Mouse (Mus musculus): ENCODE measurements at regions not wholly inside any gene's neighbourhood (a gene's known extent, or its start where the extent isn't known, plus 50 kb on each side); places are given as distances from the start of the nearest gene placed in this dataset.

DNA sequence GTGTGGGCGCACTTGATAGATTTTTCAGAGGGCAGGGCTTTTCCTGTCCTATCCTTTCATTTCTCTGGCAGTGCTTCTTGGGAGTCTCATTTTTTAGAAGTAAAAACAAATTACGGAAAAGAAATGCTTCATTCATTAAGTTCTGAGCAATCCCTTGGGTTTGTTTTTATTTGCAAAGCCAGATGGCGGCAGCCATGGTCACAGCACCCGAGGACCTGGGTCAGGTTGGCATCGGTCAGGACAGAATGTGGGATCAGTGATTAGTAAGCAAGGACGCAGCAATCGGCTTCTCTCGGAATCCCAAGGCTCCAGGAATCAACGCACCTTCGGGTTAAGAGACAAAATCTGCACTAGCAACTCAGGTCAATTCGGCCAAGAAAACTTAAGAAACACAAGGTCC is 70.8 kb upstream of the Gnaq start:
- Histone ChIP-seq H3K9me3 (ENCODE audit: low read length) (no peaks in the 10 kb centered on the region), H3K27me3 (replicated peaks; ENCODE audit: insufficient read depth, low read length) (no peaks in the 10 kb centered on the region), H3K36me3 (ENCODE audit: insufficient read depth, low read length) (no peaks in the 10 kb centered on the region), H3K4me1 (ENCODE audit: insufficient read depth, low read depth, low read length) (peaks cover 7% of the 10 kb centered on the region; the same call in 1 of the 2 replicates), H3K4me2 (replicated peaks; ENCODE audit: low read depth, low read length) (no peak overlapping the region), H3K4me3 (ENCODE audit: low read depth, low read length) (no peak overlapping the region), H3K27ac (ENCODE audit: low read length) (no peak overlapping the region), H3K9ac (replicated peaks; ENCODE audit: low read depth) (no peak overlapping the region)
- 71% methylated on average over 11 of the region's 11 CpGs for WGBS
- ATAC-seq (no peak), DNase-seq (ENCODE audit: low spot score) (peak; percentile 4)
- TF ChIP-seq CTCF (IDR thresholded peaks at IDR 0.05) (no peak), EP300 (IDR thresholded peaks at IDR 0.05) (no peak)

DNA sequence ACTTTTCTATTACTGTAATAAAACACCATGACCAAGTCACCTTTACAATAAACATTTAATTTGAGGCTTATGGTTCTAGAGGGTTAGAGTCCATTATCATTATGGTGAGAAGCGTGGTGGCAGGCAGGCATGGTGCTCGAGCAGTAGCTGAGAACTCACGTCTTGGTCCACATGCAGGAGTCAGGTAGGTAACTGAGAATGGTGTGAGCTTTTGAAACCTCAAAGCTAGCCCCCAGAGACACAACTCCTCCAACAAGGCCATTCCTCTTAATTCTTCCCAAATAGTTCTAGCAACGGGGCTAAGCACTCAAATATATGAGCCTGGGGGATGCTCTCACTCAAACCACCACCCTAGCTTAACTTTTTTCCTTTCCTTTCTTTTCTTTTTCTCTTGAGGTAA is 73.6 kb upstream of the Gnaq start:
- H3K9me3 ChIP-seq (ENCODE audit: low read length), result no peaks in the 10 kb centered on the region
- TF ChIP-seq CTCF (IDR thresholded peaks at IDR 0.05) (no peak), EP300 (IDR thresholded peaks at IDR 0.05) (no peak)
- H3K36me3 ChIP-seq (ENCODE audit: insufficient read depth, low read length), result no peaks in the 10 kb centered on the region
- ATAC-seq (no peak), DNase-seq (ENCODE audit: low spot score) (no peak)
- no peak overlapping the region for H3K27ac ChIP-seq (ENCODE audit: low read length)
- no peaks in the 10 kb centered on the region for H3K27me3 ChIP-seq (replicated peaks; ENCODE audit: insufficient read depth, low read length)
- H3K4me2 ChIP-seq (replicated peaks; ENCODE audit: low read depth, low read length), result no peak overlapping the region
- peaks cover 7% of the 10 kb centered on the region; the same call in 1 of the 2 replicates for H3K4me1 ChIP-seq (ENCODE audit: insufficient read depth, low read depth, low read length)
- WGBS, result 92% methylated on average over 4 of the region's 4 CpGs
- H3K4me3 ChIP-seq (ENCODE audit: low read depth, low read length), result no peak overlapping the region
- no peak overlapping the region for H3K9ac ChIP-seq (replicated peaks; ENCODE audit: low read depth)

DNA sequence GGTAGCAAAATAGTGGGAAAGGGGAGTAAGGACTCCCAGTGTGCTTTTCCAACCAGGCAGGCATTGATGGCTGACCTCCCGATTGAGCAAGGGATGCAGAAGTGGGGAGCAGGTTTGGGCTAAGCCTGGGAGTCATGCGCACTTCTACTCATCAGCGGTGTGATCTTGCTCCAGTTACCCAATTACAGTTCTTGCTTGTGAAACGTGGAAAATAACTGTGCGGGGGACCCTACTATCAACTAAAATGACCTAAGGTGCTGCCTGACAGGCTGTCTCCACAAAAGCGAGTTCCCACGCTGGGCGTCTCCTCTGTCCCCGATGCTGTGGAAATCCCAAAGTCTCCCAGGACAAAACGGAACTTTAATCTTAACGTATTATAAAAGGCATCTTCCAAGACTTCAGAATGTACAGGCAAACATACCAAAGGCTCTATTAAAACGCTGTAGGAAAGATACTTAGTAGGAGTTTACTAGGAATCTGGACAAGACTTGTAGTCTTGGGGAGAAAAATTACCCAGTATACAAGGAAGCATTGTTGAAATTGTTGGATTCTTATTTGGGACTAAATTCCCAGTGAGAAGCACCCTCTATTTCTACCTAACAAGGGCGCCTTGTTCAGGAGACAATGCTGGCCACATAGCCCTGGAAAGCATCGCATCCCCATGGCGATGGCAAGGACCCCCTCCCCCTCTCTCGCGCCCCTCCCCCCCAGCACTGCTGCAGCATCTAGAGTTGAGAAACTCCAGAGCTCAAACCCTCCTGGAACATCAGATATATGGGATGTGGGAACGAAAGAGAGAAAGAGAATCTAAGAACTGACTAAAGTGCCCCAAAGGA is 65.6 kb upstream of the Cep78 start:
- peak overlapping the region; percentile 66 for H3K4me2 ChIP-seq (replicated peaks; ENCODE audit: low read depth, low read length)
- no peaks in the 10 kb centered on the region for H3K36me3 ChIP-seq (ENCODE audit: insufficient read depth, low read length)
- TF ChIP-seq CTCF (IDR thresholded peaks at IDR 0.05), result no peak
- TF ChIP-seq EP300 (IDR thresholded peaks at IDR 0.05), result no peak
- no peaks in the 10 kb centered on the region for H3K4me1 ChIP-seq (ENCODE audit: insufficient read depth, low read depth, low read length)
- 16% methylated on average over 18 of the region's 18 CpGs for WGBS
- peak overlapping the region; percentile 38 for H3K4me3 ChIP-seq (ENCODE audit: low read depth, low read length)
- no peaks in the 10 kb centered on the region for H3K9me3 ChIP-seq (ENCODE audit: low read length)
- ATAC-seq, result peak; percentile 60
- H3K27ac ChIP-seq (ENCODE audit: low read length), result no peak overlapping the region
- H3K27me3 ChIP-seq (replicated peaks; ENCODE audit: insufficient read depth, low read length), result no peaks in the 10 kb centered on the region
- DNase-seq (ENCODE audit: low spot score), result peak; percentile 62
- H3K9ac ChIP-seq (replicated peaks; ENCODE audit: low read depth), result no peak overlapping the region

DNA sequence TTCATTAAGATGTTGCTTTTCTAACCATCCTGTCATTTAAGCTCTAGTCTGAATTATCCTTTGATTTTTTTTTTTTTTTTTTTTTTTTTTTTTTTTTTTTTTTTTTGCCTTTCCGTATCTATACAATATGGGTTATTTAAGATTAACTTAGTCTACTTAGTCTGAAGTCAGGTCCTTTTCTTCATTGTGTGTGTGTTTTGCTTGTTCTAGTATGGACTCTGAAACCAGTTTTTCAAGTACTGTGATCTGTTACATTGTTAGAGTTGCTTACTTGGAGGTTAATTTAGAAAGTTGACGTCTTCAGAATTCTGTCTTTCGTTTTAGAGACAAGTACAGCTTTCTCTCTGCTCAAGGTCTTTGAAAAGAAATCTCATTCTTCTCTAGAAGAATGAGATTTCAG is 64.9 kb upstream of the Cep78 start:
- Histone ChIP-seq H3K4me3 (ENCODE audit: low read depth, low read length) (peak overlapping the region; percentile 38), H3K27me3 (replicated peaks; ENCODE audit: insufficient read depth, low read length) (no peaks in the 10 kb centered on the region), H3K27ac (ENCODE audit: low read length) (no peak overlapping the region), H3K9ac (replicated peaks; ENCODE audit: low read depth) (no peak overlapping the region), H3K9me3 (ENCODE audit: low read length) (no peaks in the 10 kb centered on the region), H3K4me1 (ENCODE audit: insufficient read depth, low read depth, low read length) (no peaks in the 10 kb centered on the region), H3K4me2 (replicated peaks; ENCODE audit: low read depth, low read length) (peak overlapping the region; percentile 66), H3K36me3 (ENCODE audit: insufficient read depth, low read length) (no peaks in the 10 kb centered on the region)
- 41% methylated on average over 3 of the region's 3 CpGs for WGBS
- ATAC-seq (no peak), DNase-seq (ENCODE audit: low spot score) (no peak)
- TF ChIP-seq CTCF (IDR thresholded peaks at IDR 0.05), result no peak
- no peak for TF ChIP-seq EP300 (IDR thresholded peaks at IDR 0.05)

DNA sequence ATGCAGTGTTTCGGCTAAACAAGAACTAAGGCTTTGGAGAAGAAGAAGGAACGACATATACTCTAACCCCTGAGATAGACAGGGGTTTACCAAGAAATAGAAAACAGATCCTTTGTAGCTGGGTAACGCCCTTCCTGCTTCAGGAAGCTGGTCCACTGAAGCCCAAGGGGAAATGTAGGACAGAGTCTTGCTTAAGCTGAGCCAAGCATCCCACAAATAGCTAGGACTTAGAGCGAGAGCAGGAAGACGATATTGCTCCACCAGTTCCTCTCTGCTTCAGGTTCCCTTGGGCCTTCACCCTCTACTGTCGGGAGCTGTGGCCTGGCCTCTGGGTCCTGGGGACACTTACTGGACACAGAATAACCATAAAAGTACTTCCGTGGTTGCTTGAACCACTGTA is 62.2 kb upstream of the Cep78 start:
- H3K4me1 ChIP-seq (ENCODE audit: insufficient read depth, low read depth, low read length), result no peaks in the 10 kb centered on the region
- H3K27me3 ChIP-seq (replicated peaks; ENCODE audit: insufficient read depth, low read length), result no peaks in the 10 kb centered on the region
- H3K36me3 ChIP-seq (ENCODE audit: insufficient read depth, low read length), result no peaks in the 10 kb centered on the region
- H3K9ac ChIP-seq (replicated peaks; ENCODE audit: low read depth), result no peak overlapping the region
- no peak overlapping the region for H3K4me2 ChIP-seq (replicated peaks; ENCODE audit: low read depth, low read length)
- 0 out of 2 replicates have a peak overlapping the region, but pooled peaks have one; percentile 34 for H3K27ac ChIP-seq (ENCODE audit: low read length)
- DNase-seq (ENCODE audit: low spot score) (peak; percentile 62), ATAC-seq (peak; percentile 74)
- WGBS, result 66% methylated on average over 7 of the region's 7 CpGs
- peak; percentile 69; the same call in 1 of the 2 replicates for TF ChIP-seq EP300 (IDR thresholded peaks at IDR 0.05)
- no peak for TF ChIP-seq CTCF (IDR thresholded peaks at IDR 0.05)
- no peaks in the 10 kb centered on the region for H3K9me3 ChIP-seq (ENCODE audit: low read length)
- no peak overlapping the region for H3K4me3 ChIP-seq (ENCODE audit: low read depth, low read length)

DNA sequence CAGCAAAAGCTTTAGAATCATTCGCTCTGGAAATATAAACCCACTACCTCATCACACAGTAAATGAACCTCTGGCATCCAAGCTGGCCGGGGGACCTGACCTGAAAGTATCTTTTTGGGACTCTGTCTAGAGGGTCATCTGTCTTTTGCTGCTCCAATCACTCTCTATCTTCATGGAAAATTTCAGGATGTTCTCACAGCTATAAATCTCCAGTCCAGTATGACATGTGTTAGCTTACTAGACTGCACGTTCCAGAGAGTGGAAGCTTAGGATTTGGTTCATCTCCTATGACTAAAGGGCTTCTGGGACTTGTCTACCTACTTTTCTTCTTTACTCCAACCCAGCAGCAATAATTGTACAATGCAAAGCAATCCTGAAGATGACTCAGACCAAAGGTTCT is 60.5 kb upstream of the Cep78 start:
- Histone ChIP-seq H3K4me1 (ENCODE audit: insufficient read depth, low read depth, low read length) (no peaks in the 10 kb centered on the region), H3K9ac (replicated peaks; ENCODE audit: low read depth) (no peak overlapping the region), H3K27me3 (replicated peaks; ENCODE audit: insufficient read depth, low read length) (no peaks in the 10 kb centered on the region), H3K4me3 (ENCODE audit: low read depth, low read length) (no peak overlapping the region), H3K9me3 (ENCODE audit: low read length) (no peaks in the 10 kb centered on the region), H3K4me2 (replicated peaks; ENCODE audit: low read depth, low read length) (no peak overlapping the region), H3K27ac (ENCODE audit: low read length) (no peak overlapping the region), H3K36me3 (ENCODE audit: insufficient read depth, low read length) (no peaks in the 10 kb centered on the region)
- DNase-seq (ENCODE audit: low spot score) (no peak), ATAC-seq (no peak)
- WGBS, result 56% methylated on average over 3 of the region's 3 CpGs
- TF ChIP-seq CTCF (IDR thresholded peaks at IDR 0.05) (no peak), EP300 (IDR thresholded peaks at IDR 0.05) (no peak)

Data from lung, postnatal 0 days (tissue).